Mouse (Mus musculus) layer of hippocampus, adult 9-10 months (tissue): ENCODE data around the gene Bach2.

Experiments used
- DNase-seq: peaks from one replicate; pipeline ENCODE4 v3.0.0; 2022; ENCODE audit warnings: low spot score

Bach2 gene

GRCm38 (mm10) chr4:32529443-32529995, 290.9 kb downstream of the Bach2 start:
- no peak for DNase-seq

GRCm38 (mm10) chr4:32530421-32530920, 291.9 kb downstream of the Bach2 start:
- no peak for DNase-seq

- no peak for DNase-seq
These were observed 292.6 kb downstream of the Bach2 start for GRCm38 (mm10) chr4:32530921-32531846.

- no peak for DNase-seq
These were observed 293.5 kb downstream of the Bach2 start for GRCm38 (mm10) chr4:32532079-32532478.

- DNase-seq: no peak
These were observed 295.1 kb downstream of the Bach2 start for GRCm38 (mm10) chr4:32533735-32534134.

GRCm38 (mm10) chr4:32535626-32536025, 297.0 kb downstream of the Bach2 start:
- no peak for DNase-seq

- no peak for DNase-seq
These were observed 298.4 kb downstream of the Bach2 start for GRCm38 (mm10) chr4:32536870-32537508.

GRCm38 (mm10) chr4:32538088-32538487, 299.5 kb downstream of the Bach2 start:
- DNase-seq: no peak

- no peak for DNase-seq
These were observed 299.9 kb downstream of the Bach2 start for GRCm38 (mm10) chr4:32538488-32538887.

GRCm38 (mm10) chr4:32538987-32539386, 300.4 kb downstream of the Bach2 start:
- no peak for DNase-seq

GRCm38 (mm10) chr4:32544821-32545545, 306.4 kb downstream of the Bach2 start:
- DNase-seq: no peak

- DNase-seq: no peak
These were observed 306.9 kb downstream of the Bach2 start for GRCm38 (mm10) chr4:32545548-32545947.

GRCm38 (mm10) chr4:32549150-32549549, 310.5 kb downstream of the Bach2 start:
- no peak for DNase-seq

GRCm38 (mm10) chr4:32551337-32551736, 312.7 kb downstream of the Bach2 start:
- no peak for DNase-seq

GRCm38 (mm10) chr4:32555506-32555905, 316.9 kb downstream of the Bach2 start:
- DNase-seq: no peak

- DNase-seq: no peak
These were observed 321.6 kb downstream of the Bach2 start for GRCm38 (mm10) chr4:32560246-32560645.

- DNase-seq: no peak
These were observed 322.3 kb downstream of the Bach2 start for GRCm38 (mm10) chr4:32560724-32561554.

GRCm38 (mm10) chr4:32561555-32562095, 323.0 kb downstream of the Bach2 start:
- no peak for DNase-seq

GRCm38 (mm10) chr4:32562319-32563115, 323.9 kb downstream of the Bach2 start:
- DNase-seq: no peak

GRCm38 (mm10) chr4:32564416-32564815, 325.8 kb downstream of the Bach2 start:
- no peak for DNase-seq
